Mouse (Mus musculus) heart, embryonic 11.5 days (tissue): ENCODE data around the gene Tm7sf3. TPM values are rescaled to one million over a fixed set of nuclear protein-coding genes. Genes with fewer than 3 reads are reported as not detected.
A peak's percentile ranks its signal among the peaks of the same experiment; 100 is the strongest.

Source experiments
- ATAC-seq: fragments of 200-750 bp; cut with Nextera tagmentation; replicated peaks from 2 replicates; pipeline ENCODE4 v1.8.0; 2017; ENCODE audit warnings: moderate library complexity; ENCODE audit not compliant: insufficient number of reproducible peaks, low FRiP score, low TSS enrichment
- H3K27ac ChIP-seq: fragments of 300-500 bp; sonication (generic); 2 replicates; pipeline ENCODE4 v1.5.1; 2014; ENCODE audit warnings: mild to moderate bottlenecking, low read depth, low read length
- H3K27me3 ChIP-seq: fragments of 300-500 bp; sonication (generic); 2 replicates; pipeline ENCODE4 v1.6.1; 2014; ENCODE audit warnings: mild to moderate bottlenecking, low read length, mixed read lengths; ENCODE audit not compliant: control insufficient read depth, insufficient read depth
- H3K36me3 ChIP-seq: fragments of 300-500 bp; sonication (generic); 2 replicates; pipeline ENCODE4 v1.6.1; 2014; ENCODE audit warnings: mild to moderate bottlenecking, low read length, moderate library complexity, mixed read lengths; ENCODE audit not compliant: control insufficient read depth, insufficient read depth
- H3K4me1 ChIP-seq: fragments of 300-500 bp; sonication (generic); 2 replicates; pipeline ENCODE4 v1.6.1; 2014; ENCODE audit warnings: low read length; ENCODE audit not compliant: control insufficient read depth, insufficient read depth
- H3K4me2 ChIP-seq: fragments of 300-500 bp; sonication (generic); 2 replicates; pipeline ENCODE4 v1.6.1; 2014; ENCODE audit warnings: mild to moderate bottlenecking, moderate library complexity
- H3K4me3 ChIP-seq: fragments of 300-500 bp; sonication (generic); 2 replicates; pipeline ENCODE4 v1.5.1; 2014; ENCODE audit warnings: low read depth, low read length
- H3K9ac ChIP-seq: fragments of 300-500 bp; sonication (generic); 2 replicates; pipeline ENCODE4 v1.6.1; 2014; ENCODE audit warnings: mild to moderate bottlenecking, low read depth, low read length, moderate library complexity
- H3K9me3 ChIP-seq: fragments of 300-500 bp; sonication (generic); replicated peaks from 2 replicates; pipeline ENCODE4 v1.6.1; 2016; ENCODE audit warnings: low read length; ENCODE audit not compliant: control insufficient read depth
- WGBS: fragments of 180-500 bp; shearing (Covaris S2); extraction: QIAGEN DNeasy Blood & Tissue Kit; methylation state at CpG from one replicate; pipeline ENCODE4 v1.1.7; 2014; ENCODE audit not compliant: insufficient replicate concordance; 5-methylcytosine and 5-hydroxymethylcytosine counted together
- polyA plus RNA-seq: library from polyadenylated mRNA; unstranded; fragments of >200 nt; fragmentation: Nextera tagmentation; extraction: Ambion mirVana; gene quantifications from 2 replicates; pipeline ENCODE4 v1.2.1, GENCODE M21; 2014

The Tm7sf3 gene
- 39.9 and 48.3 TPM in 2 replicates for polyA plus RNA-seq

- Histone ChIP-seq H3K27me3 (no peaks in the 10 kb centered on the region), H3K4me1 (peaks cover 7% of the 10 kb centered on the region; the same call in 1 of the 2 replicates), H3K9ac (peak within 1 kb of the TSS; percentile 97), H3K36me3 (no peaks in the 10 kb centered on the region), H3K27ac (peak within 1 kb of the TSS; percentile 96), H3K4me3 (peak within 1 kb of the TSS; percentile 87), H3K4me2 (peak within 1 kb of the TSS; percentile 87), H3K9me3 (no peaks in the 10 kb centered on the region)
- peak; percentile 96 for ATAC-seq
- WGBS = under 1% methylated on average over 60 of the region's 60 CpGs
Measured at GRCm38 (mm10) chr6:146642276-146643183, at the start of gene Tm7sf3, which contains the start of gene Med21. Gene Tm7sf3, minus strand, starts transcription at chr6:146642824. Gene Med21, plus strand, starts transcription at chr6:146642547.

DNA sequence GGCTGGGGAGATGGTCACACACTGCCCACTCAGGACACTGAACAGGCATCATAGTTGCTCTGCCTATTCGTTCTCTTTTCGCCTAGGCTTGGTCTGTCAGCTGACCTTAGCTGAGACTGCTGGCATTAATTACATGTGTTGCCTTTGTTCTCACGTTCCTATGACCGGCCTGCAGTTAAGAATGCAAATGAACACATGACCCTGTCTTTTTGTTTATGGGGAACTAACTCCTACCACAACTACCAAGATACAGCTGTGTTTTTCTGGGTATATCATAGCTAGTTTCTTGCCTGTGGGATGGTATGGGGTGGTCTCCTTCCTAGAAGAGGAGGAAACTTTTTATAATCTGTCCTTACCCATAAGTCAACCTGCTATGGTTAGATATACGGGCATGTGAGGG lies 46.2 kb upstream of the Tm7sf3 start:
- Histone ChIP-seq H3K4me2 (no peak overlapping the region), H3K27ac (no peak overlapping the region), H3K4me3 (no peak overlapping the region), H3K4me1 (0 out of 2 replicates have a peak, but pooled peaks cover 12% of the 10 kb centered on the region), H3K9me3 (no peaks in the 10 kb centered on the region; the same call in 1 of the 2 replicates), H3K27me3 (no peaks in the 10 kb centered on the region), H3K36me3 (no peaks in the 10 kb centered on the region), H3K9ac (no peak overlapping the region)
- no peak for ATAC-seq
- WGBS = 83% methylated on average over 5 of the region's 5 CpGs

- ATAC-seq = no peak
- Histone ChIP-seq H3K4me3 (no peak overlapping the region), H3K9me3 (no peaks in the 10 kb centered on the region; the same call in 1 of the 2 replicates), H3K27me3 (no peaks in the 10 kb centered on the region), H3K27ac (no peak overlapping the region), H3K9ac (no peak overlapping the region), H3K4me1 (0 out of 2 replicates have a peak, but pooled peaks cover 14% of the 10 kb centered on the region), H3K4me2 (no peak overlapping the region), H3K36me3 (no peaks in the 10 kb centered on the region)
- 84% methylated on average over 7 of the region's 7 CpGs for WGBS
Measured at GRCm38 (mm10) chr6:146688010-146688409, 45.4 kb upstream of the Tm7sf3 start.

- 46% methylated on average over 5 of the region's 5 CpGs for WGBS
- no peaks in the 10 kb centered on the region; the same call in 1 of the 2 replicates for H3K9me3 ChIP-seq
- H3K4me2 ChIP-seq = no peak overlapping the region
- 0 out of 2 replicates have a peak, but pooled peaks cover 14% of the 10 kb centered on the region for H3K4me1 ChIP-seq
- no peak overlapping the region for H3K4me3 ChIP-seq
- no peaks in the 10 kb centered on the region for H3K27me3 ChIP-seq
- H3K9ac ChIP-seq = 0 out of 2 replicates have a peak overlapping the region, but pooled peaks have one; percentile 2
- H3K36me3 ChIP-seq = no peaks in the 10 kb centered on the region
- peak overlapping the region; percentile 95 for H3K27ac ChIP-seq
- ATAC-seq = peak; percentile 54; the same call in 1 of the 2 replicates
Measured at GRCm38 (mm10) chr6:146686463-146687196, 44.0 kb upstream of the Tm7sf3 start.

DNA sequence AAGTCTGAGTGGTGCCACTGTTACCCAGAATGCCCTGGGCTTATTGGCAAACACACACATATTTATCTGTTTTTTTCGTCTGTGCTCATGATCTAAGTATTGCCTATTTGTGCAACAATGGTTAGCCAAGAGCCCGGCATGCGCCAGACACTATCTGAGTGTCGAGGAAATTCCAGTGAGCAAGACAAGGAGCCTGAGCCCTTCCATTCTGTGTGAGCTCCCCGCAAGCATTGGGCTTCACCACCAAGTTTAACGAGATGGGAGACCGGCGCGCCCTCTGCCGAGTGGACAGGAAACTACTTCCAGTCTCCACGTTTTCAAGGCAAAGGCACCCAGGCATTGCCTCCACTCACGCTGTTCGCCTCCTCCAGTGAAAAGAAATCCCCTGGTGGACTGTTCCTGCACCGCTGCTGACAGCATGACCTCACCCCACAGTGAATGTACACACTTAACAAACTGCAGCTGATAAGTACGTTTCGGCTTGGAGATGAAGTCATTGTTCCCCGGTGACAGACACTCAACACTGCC lies 43.2 kb upstream of the Tm7sf3 start:
- WGBS = 30% methylated on average over 17 of the region's 17 CpGs
- Histone ChIP-seq H3K4me2 (peak overlapping the region; percentile 15; the same call in 1 of the 2 replicates), H3K36me3 (no peaks in the 10 kb centered on the region)

DNA sequence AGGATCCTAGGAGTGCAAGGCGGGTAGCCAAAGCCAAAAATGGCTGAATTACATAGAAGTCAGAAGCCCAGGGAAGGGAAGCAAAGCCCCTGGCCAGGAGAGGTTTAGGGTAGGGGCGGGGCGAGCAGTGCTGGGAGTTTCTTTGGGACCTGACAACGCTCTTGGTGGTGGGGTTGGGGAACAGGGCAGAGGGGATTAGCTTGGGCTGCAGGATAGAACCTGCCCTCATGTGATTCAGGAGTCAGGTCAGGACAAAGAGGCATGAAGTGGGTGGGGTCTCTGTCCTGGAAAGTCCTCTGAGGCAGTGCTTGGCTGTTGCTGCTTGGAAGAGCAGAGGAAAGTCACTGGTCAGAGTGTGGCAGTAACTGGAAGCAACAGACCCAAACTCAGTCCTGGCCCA lies 41.3 kb upstream of the Tm7sf3 start:
- Histone ChIP-seq H3K4me1 (0 out of 2 replicates have a peak, but pooled peaks cover 14% of the 10 kb centered on the region), H3K9me3 (peaks cover 3% of the 10 kb centered on the region), H3K27me3 (no peaks in the 10 kb centered on the region), H3K36me3 (no peaks in the 10 kb centered on the region), H3K9ac (no peak overlapping the region), H3K4me2 (no peak overlapping the region), H3K27ac (no peak overlapping the region), H3K4me3 (no peak overlapping the region)
- 71% methylated on average over 4 of the region's 4 CpGs for WGBS
- no peak for ATAC-seq

More for the DNA sequence above, 43.2 kb upstream of the Tm7sf3 start:
- Histone ChIP-seq H3K27me3 (no peaks in the 10 kb centered on the region), H3K4me3 (no peak overlapping the region), H3K4me1 (0 out of 2 replicates have a peak, but pooled peaks cover 14% of the 10 kb centered on the region), H3K27ac (peak overlapping the region; percentile 95), H3K9me3 (no peaks in the 10 kb centered on the region; the same call in 1 of the 2 replicates), H3K9ac (no peak overlapping the region)
- peak; percentile 89 for ATAC-seq

GRCm38 (mm10) chr6:146678136-146679070 lies 35.8 kb upstream of the Tm7sf3 start:
- no peaks in the 10 kb centered on the region for H3K27me3 ChIP-seq
- peak overlapping the region; percentile 90 for H3K27ac ChIP-seq
- H3K4me3 ChIP-seq = no peak overlapping the region
- peak overlapping the region; percentile 38; the same call in 1 of the 2 replicates for H3K4me2 ChIP-seq
- peaks cover 20% of the 10 kb centered on the region for H3K4me1 ChIP-seq
- peaks cover 3% of the 10 kb centered on the region; the same call in 1 of the 2 replicates for H3K9me3 ChIP-seq
- H3K36me3 ChIP-seq = no peaks in the 10 kb centered on the region
- 0 out of 2 replicates have a peak overlapping the region, but pooled peaks have one; percentile 29 for H3K9ac ChIP-seq
- no peak for ATAC-seq
- WGBS = 16% methylated on average over 10 of the region's 10 CpGs
